In the genomic region with DNA sequence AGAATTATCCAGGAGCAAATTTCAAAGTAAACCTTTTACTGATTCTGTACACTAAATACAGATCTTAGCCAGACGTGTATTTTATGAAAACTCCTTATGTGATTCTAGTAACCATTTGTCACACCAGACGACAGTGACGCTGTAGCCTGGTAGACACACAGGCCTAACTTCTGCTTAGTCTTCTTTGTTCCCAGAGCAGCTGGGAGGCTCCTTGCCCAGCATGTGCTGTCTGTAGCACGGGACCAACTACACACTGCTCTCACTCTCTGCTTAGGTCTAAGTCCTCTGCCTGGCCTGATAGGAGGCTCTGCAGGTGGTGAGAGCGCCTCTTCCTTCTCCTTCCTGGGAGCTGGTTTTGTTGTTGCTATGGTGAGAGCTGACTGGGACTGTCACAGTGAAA, we compare ENCODE assay signal across 18 mouse cellular contexts. TPM values are rescaled to one million over a fixed set of nuclear protein-coding genes. Genes with fewer than 3 reads are reported as not detected.
DNase-seq lines count a peak whose midpoint lies in the region; ATAC-seq and TF ChIP-seq lines count a peak whose summit lies in the region.
"Had no signal": no experiment of that assay in that cellular context is flagged by ENCODE, and none has a peak within 500 bp of the region (broad histone marks: within the 10 kb centered on the region; RNA-seq: fewer than 3 reads in every experiment).

No protein-coding gene starts in this region.

- no peaks in the 10 kb centered on the region for H3K9me3 ChIP-seq in forebrain, embryonic 14.5 days (replicated peaks; ENCODE audit: control insufficient read depth, low read length)
- H3K9me3 ChIP-seq: hindbrain, embryonic 15.5 days; kidney, embryonic 15.5 days; limb, embryonic 15.5 days; midbrain, embryonic 15.5 days; stomach, embryonic 15.5 days had no signal

- H3K27me3 ChIP-seq in kidney, adult 2 months (replicated peaks; ENCODE audit: control insufficient read depth, insufficient read depth, low read length), result no peaks in the 10 kb centered on the region
- no peaks in the 10 kb centered on the region for H3K27me3 ChIP-seq in forebrain, embryonic 14.5 days (replicated peaks; ENCODE audit: control insufficient read depth, insufficient read depth, low read length)
- H3K27me3 ChIP-seq: hindbrain, embryonic 15.5 days; kidney, embryonic 15.5 days; limb, embryonic 15.5 days; midbrain, embryonic 15.5 days; stomach, embryonic 15.5 days had no signal

- H3K9ac ChIP-seq in forebrain, embryonic 14.5 days (ENCODE audit: low read length), result no peak overlapping the region
- H3K9ac ChIP-seq: hindbrain, embryonic 15.5 days; kidney, embryonic 15.5 days; limb, embryonic 15.5 days; midbrain, embryonic 15.5 days; stomach, embryonic 15.5 days had no signal

- no peak overlapping the region for H3K4me2 ChIP-seq in forebrain, embryonic 14.5 days (ENCODE audit: low read length)
- H3K4me2 ChIP-seq: hindbrain, embryonic 15.5 days; kidney, embryonic 15.5 days; limb, embryonic 15.5 days; midbrain, embryonic 15.5 days; stomach, embryonic 15.5 days had no signal

- H3K4me3 ChIP-seq in kidney, adult 2 months (ENCODE audit: insufficient read depth, low read depth, low read length), result no peak overlapping the region
- no peak overlapping the region for H3K4me3 ChIP-seq in forebrain, embryonic 14.5 days (ENCODE audit: low read depth, low read length)
- H3K4me3 ChIP-seq in layer of hippocampus, adult 2 months, result no peak overlapping the region
- H3K4me3 ChIP-seq: hindbrain, embryonic 15.5 days; kidney, embryonic 15.5 days; left cerebral cortex, adult 2 months; limb, embryonic 15.5 days; midbrain, embryonic 15.5 days; stomach, embryonic 15.5 days had no signal

- ATAC-seq in forebrain, embryonic 14.5 days, result peak; percentile 54; the same call in 1 of the 2 replicates
- ATAC-seq: CD4-positive, CD25-positive, alpha-beta regulatory T cell, adult 4 months; midbrain, embryonic 15.5 days had no signal

- H3K4me1 ChIP-seq in kidney, adult 2 months (ENCODE audit: control insufficient read depth, insufficient read depth, low read length), result no peaks in the 10 kb centered on the region
- H3K4me1 ChIP-seq in forebrain, embryonic 14.5 days (ENCODE audit: control insufficient read depth, insufficient read depth, low read length), result peaks cover 9% of the 10 kb centered on the region
- H3K4me1 ChIP-seq: kidney, embryonic 15.5 days; limb, embryonic 15.5 days; stomach, embryonic 15.5 days had no signal

- TF ChIP-seq CTCF in kidney, adult 2 months (conservative IDR thresholded peaks at IDR 0.05; ENCODE audit: insufficient read depth, insufficient read length, low read depth, low read length), result no peak
- TF ChIP-seq CTCF in brain, embryonic 14.5 days (IDR thresholded peaks at IDR 0.05; ENCODE audit: borderline replicate concordance, extremely low read depth, insufficient read depth, insufficient read length), result no peak
- no peak for TF ChIP-seq CTCF in layer of hippocampus, adult 2 months (conservative IDR thresholded peaks at IDR 0.05)

- DNase-seq in kidney, adult 2 months, result no peak
- no peak for DNase-seq in kidney, postnatal 25 days
- peak; percentile 58 for DNase-seq in brain, embryonic 14.5 days (ENCODE audit: low read depth)
- peak; percentile 53 for DNase-seq in forebrain, embryonic 14.5 days (ENCODE audit: low spot score)
- DNase-seq in layer of hippocampus, adult 2 months (ENCODE audit: low spot score in 2 of 2), result peak; percentile 20 to 28
- no peak for DNase-seq in lung, postnatal 14 days
- no peak for DNase-seq in frontal cortex, postnatal 14 days (ENCODE audit: low spot score in 2 of 2)
- DNase-seq: adrenal gland, adult 2 months; cerebellum, adult 8-10 months; lung, adult 2 months had no signal

- TF ChIP-seq POLR2A in kidney, adult 2 months (IDR thresholded peaks at IDR 0.05; ENCODE audit: low read depth, low read length), result no peak
- no peak for TF ChIP-seq POLR2A in brain, embryonic 14.5 days (IDR thresholded peaks at IDR 0.05; ENCODE audit: borderline replicate concordance, extremely low read depth, insufficient read depth, insufficient read length, poor library complexity, severe bottlenecking)

- WGBS in kidney, adult 2 months, result 88% methylated on average over 5 of the region's 5 CpGs
- 44% methylated on average over 5 of the region's 5 CpGs for WGBS in forebrain, embryonic 14.5 days

- peak overlapping the region; percentile 65 for H3K27ac ChIP-seq in kidney, adult 2 months (ENCODE audit: insufficient read depth, low read depth, low read length)
- 0 out of 2 replicates have a peak overlapping the region, but pooled peaks have one; percentile 21 for H3K27ac ChIP-seq in forebrain, embryonic 14.5 days (ENCODE audit: low read depth, low read length)
- no peak overlapping the region for H3K27ac ChIP-seq in layer of hippocampus, adult 2 months
- H3K27ac ChIP-seq: hindbrain, embryonic 15.5 days; kidney, embryonic 15.5 days; left cerebral cortex, adult 2 months; limb, embryonic 15.5 days; macrophage; midbrain, embryonic 15.5 days; stomach, embryonic 15.5 days had no signal

- no peaks in the 10 kb centered on the region; the same call in none of the 2 replicates for H3K36me3 ChIP-seq in kidney, adult 2 months (ENCODE audit: control insufficient read depth, insufficient read depth, low read length)
- peaks cover 10% of the 10 kb centered on the region; the same call in 1 of the 2 replicates for H3K36me3 ChIP-seq in forebrain, embryonic 14.5 days (ENCODE audit: control insufficient read depth, insufficient read depth, low read length)
- H3K36me3 ChIP-seq: midbrain, embryonic 15.5 days had no signal

RNA-seq across cellular contexts. Expression of a gene that starts 35.2 kb away (rescaled TPM):
- polyA plus RNA-seq in kidney, adult 2 months (2012; rRNA removed), result 8.1 and 9.2 TPM in 2 replicates
- polyA plus RNA-seq in brain, embryonic 14.5 days (2012; rRNA removed), result 24.3 and 26.3 TPM in 2 replicates
- polyA plus RNA-seq in forebrain, embryonic 14.5 days (2014; fragmentation: Nextera tagmentation; extraction: Ambion mirVana), result 23.5 and 27.4 TPM in 2 replicates
- total RNA-seq in layer of hippocampus, adult 2 months (2021), result 10 to 100 TPM; 30.7 to 31.3 TPM

Comparison
In these comparisons a context has a peak if more than half of its experiments do, and no peak if none do; other contexts are left out.
1. DNase-seq: peak in brain, embryonic 14.5 days (single experiment), forebrain, embryonic 14.5 days (single experiment) and layer of hippocampus, adult 2 months (2 of 2); none in kidney, adult 2 months (single experiment), kidney, postnatal 25 days (0 of 2), lung, postnatal 14 days (single experiment) and frontal cortex, postnatal 14 days (0 of 2).